Mouse (Mus musculus) CH12.LX (cell line): Measurements from ENCODE around the gene Tnik. TPM values are rescaled to one million over a fixed set of nuclear protein-coding genes. Genes with fewer than 3 reads are reported as not detected.

Source experiments
- DNase-seq: peaks from one replicate; pipeline ENCODE4 v3.0.0-alpha.2; 2013; ENCODE audit errors: extremely low read depth
- H3K27ac ChIP-seq: 2 replicates; pipeline ENCODE4 v1.5.1; 2012; ENCODE audit warnings: low read depth, mild to moderate bottlenecking, control low read depth, moderate library complexity; ENCODE audit not compliant: insufficient read depth
- H3K27me3 ChIP-seq: replicated peaks from 2 replicates; pipeline ENCODE3; 2012; ENCODE audit warnings: inconsistent platforms
- H3K36me3 ChIP-seq, 2 experiments: replicated peaks in 1 of 2; 2 replicates each; pipeline versions ENCODE3 to v1.6.1; 2012; ENCODE audit warnings: inconsistent platforms in 1 of 2, low read length in 1 of 2, mild to moderate bottlenecking in 1 of 2, mixed read lengths in 1 of 2, moderate library complexity in 1 of 2; ENCODE audit not compliant: control insufficient read depth in 1 of 2, insufficient read depth in 1 of 2
- H3K4me1 ChIP-seq, 2 experiments: 2 replicates each; pipeline ENCODE4 v1.6.1; 2012; ENCODE audit warnings: inconsistent platforms in 1 of 2, moderate library complexity in 1 of 2; ENCODE audit not compliant: insufficient read depth in 2 of 2, control insufficient read depth in 1 of 2
- H3K4me2 ChIP-seq: 2 replicates; pipeline ENCODE4 v1.6.1; 2012; ENCODE audit warnings: low read depth, mild to moderate bottlenecking, control low read depth; ENCODE audit not compliant: poor library complexity, insufficient read depth, severe bottlenecking
- H3K4me3 ChIP-seq, 3 experiments: fragments of 150-350 bp in 1 of 3; sonication (generic) in 1 of 3; replicated peaks in 1 of 3; 2 replicates each; pipeline versions ENCODE3 to v1.5.1; 2011 to 2012; ENCODE audit warnings: low read depth in 2 of 3, low read length in 2 of 3, mild to moderate bottlenecking in 2 of 3, moderate library complexity in 2 of 3, control low read depth in 1 of 3, improper control_type of control experiment in 1 of 3, inconsistent platforms in 1 of 3, mixed read lengths in 1 of 3; ENCODE audit not compliant: poor library complexity in 1 of 3
- H3K79me2 ChIP-seq: replicated peaks from 2 replicates; pipeline ENCODE4 v1.6.1; 2012; ENCODE audit warnings: mild to moderate bottlenecking, moderate library complexity; ENCODE audit not compliant: control insufficient read depth, poor library complexity, insufficient read depth, severe bottlenecking; ENCODE audit errors: extremely low read depth
- H3K9ac ChIP-seq: 2 replicates; pipeline ENCODE4 v1.6.1; 2012; ENCODE audit warnings: low read depth, mild to moderate bottlenecking, control low read depth, moderate library complexity; ENCODE audit not compliant: insufficient read depth
- H3K9me3 ChIP-seq: replicated peaks from 2 replicates; pipeline ENCODE3; 2012; ENCODE audit warnings: low read length, inconsistent platforms, mixed read lengths
- BHLHE40 ChIP-seq: IDR thresholded peaks from 2 replicates; pipeline ENCODE4 v1.6.1; 2011; ENCODE audit warnings: mild to moderate bottlenecking, low read depth, low read length, improper control_type of control experiment
- CHD1 ChIP-seq: IDR thresholded peaks from 2 replicates; pipeline ENCODE4 v1.6.1; 2012; ENCODE audit warnings: low read depth, low read length, improper control_type of control experiment, inconsistent platforms
- CTCF ChIP-seq, 2 experiments: IDR thresholded peaks in 1 of 2; conservative IDR thresholded peaks in 1 of 2; 2 replicates each; pipeline ENCODE4 v1.5.1; 2011 to 2012; ENCODE audit warnings: low read depth in 2 of 2, low read length in 2 of 2, improper control_type of control experiment in 1 of 2, inconsistent platforms in 1 of 2, mild to moderate bottlenecking in 1 of 2, moderate library complexity in 1 of 2
- E2F4 ChIP-seq: IDR thresholded peaks from 2 replicates; pipeline ENCODE4 v1.6.1; 2011; ENCODE audit warnings: low read depth, low read length, improper control_type of control experiment; ENCODE audit not compliant: insufficient replicate concordance
- ETS1 ChIP-seq: conservative IDR thresholded peaks from 2 replicates; pipeline ENCODE4 v1.6.1; 2012; ENCODE audit warnings: low read depth, mild to moderate bottlenecking, inconsistent platforms, low read length, improper control_type of control experiment, moderate library complexity
- GABPA ChIP-seq: IDR thresholded peaks from 2 replicates; pipeline ENCODE4 v1.6.1; 2012; ENCODE audit warnings: low read depth, low read length, improper control_type of control experiment, inconsistent platforms; ENCODE audit not compliant: insufficient replicate concordance
- HCFC1 ChIP-seq: IDR thresholded peaks from 2 replicates; pipeline ENCODE4 v1.6.1; 2012; ENCODE audit warnings: low read depth, mild to moderate bottlenecking, inconsistent platforms, low read length, improper control_type of control experiment
- MAX ChIP-seq: IDR thresholded peaks from 2 replicates; pipeline ENCODE4 v1.6.1; 2011; ENCODE audit warnings: low read length, improper control_type of control experiment
- MAZ ChIP-seq: IDR thresholded peaks from 2 replicates; pipeline ENCODE4 v1.6.1; 2012; ENCODE audit warnings: low read depth, mild to moderate bottlenecking, inconsistent platforms, low read length, improper control_type of control experiment, moderate library complexity
- PAX5 ChIP-seq: IDR thresholded peaks from 2 replicates; pipeline ENCODE4 v1.6.1; 2012; ENCODE audit warnings: low read length, inconsistent platforms, mixed read lengths
- POLR2A ChIP-seq: IDR thresholded peaks from 2 replicates; pipeline ENCODE4 v1.6.1; 2011; ENCODE audit warnings: low read depth, mild to moderate bottlenecking, improper control_type of control experiment, low read length
- POLR2AphosphoS2 ChIP-seq: IDR thresholded peaks from 2 replicates; pipeline ENCODE4 v1.6.1; 2011; ENCODE audit warnings: low read depth, low read length, improper control_type of control experiment
- TCF12 ChIP-seq: IDR thresholded peaks from 2 replicates; pipeline ENCODE4 v1.6.1; 2014; ENCODE audit warnings: low read depth, mild to moderate bottlenecking, inconsistent platforms, low read length, improper control_type of control experiment
- USF1 ChIP-seq: IDR thresholded peaks from 2 replicates; pipeline ENCODE4 v1.6.1; 2014; ENCODE audit warnings: low read depth, mild to moderate bottlenecking, inconsistent platforms, low read length, improper control_type of control experiment
- USF2 ChIP-seq: conservative IDR thresholded peaks from 2 replicates; pipeline ENCODE4 v1.6.1; 2011; ENCODE audit warnings: low read depth, low read length, improper control_type of control experiment
- ZC3H11A ChIP-seq: IDR thresholded peaks from 2 replicates; pipeline ENCODE4 v1.6.1; 2012; ENCODE audit warnings: low read depth, mild to moderate bottlenecking, inconsistent platforms, low read length, improper control_type of control experiment
- ZMIZ1 ChIP-seq: IDR thresholded peaks from 2 replicates; pipeline ENCODE4 v1.6.1; 2012; ENCODE audit warnings: low read depth, mild to moderate bottlenecking, inconsistent platforms, low read length, improper control_type of control experiment
- ZNF384 ChIP-seq: IDR thresholded peaks from 2 replicates; pipeline ENCODE4 v1.6.1; 2012; ENCODE audit warnings: low read depth, low read length, improper control_type of control experiment, inconsistent platforms
- dilution Hi-C: fragments of 300-500 bp; cut with MboI; formaldehyde crosslinking; loops from 2 replicates; pipeline ENCODE4 v1.14.3; 2020; ENCODE audit warnings: low sequenced_read_pairs; ENCODE audit not compliant: extremely low pct_unique_long_range_greater_than_20kb, extremely low pct_ligation_motif_present
- in situ Hi-C: fragments of 300-500 bp; cut with MboI; formaldehyde crosslinking; loops from 3 replicates; pipeline ENCODE4 v1.14.3; 2019; ENCODE audit warnings: low sequenced_read_pairs, low pct_ligation_motif_present, low pct_unique_long_range_greater_than_20kb, mixed read lengths
- polyA plus RNA-seq: library from polyadenylated mRNA; unstranded; fragments of >175 nt; gene quantifications from 2 replicates; pipeline ENCODE4 v1.2.1, GENCODE M21; 2012; ENCODE audit warnings: low read depth; ENCODE audit not compliant: insufficient read length
- total RNA-seq, 2 experiments: library from RNA; depleted of rRNA; stranded (reverse); fragments of 300-350 nt in 1 of 2; fragments of >200 nt in 1 of 2; gene quantifications; 2 replicates each; pipeline ENCODE4 v1.2.3; 2012 to 2014

Gene Tnik
- total and polyA plus RNA-seq, 3 experiments = 0.08 TPM; not detected in 2

GRCm38 (mm10) chr3:28695608-28696007 lies 432.6 kb downstream of the Tnik start:
- Histone ChIP-seq H3K4me3 (no peak overlapping the region), H3K9me3 (peaks cover 67% of the 10 kb centered on the region), H3K27me3 (no peaks in the 10 kb centered on the region), H3K9ac (no peak overlapping the region), H3K27ac (no peak overlapping the region), H3K4me1 (no peaks in the 10 kb centered on the region), H3K4me2 (no peak overlapping the region), H3K79me2 (no peaks in the 10 kb centered on the region), H3K36me3 (no peaks in the 10 kb centered on the region)
- dilution Hi-C loops (no loop called here), in situ Hi-C loops (no loop called here)
- no peak for DNase-seq
- no peak for TF ChIP-seq ETS1
- no peak for TF ChIP-seq PAX5
- no peak for TF ChIP-seq E2F4
- TF ChIP-seq CHD1 = no peak
- TF ChIP-seq USF2 = no peak
- TF ChIP-seq ZNF384 = no peak
- no peak for TF ChIP-seq GABPA
- TF ChIP-seq USF1 = no peak
- TF ChIP-seq TCF12 = no peak
- TF ChIP-seq CTCF (conservative IDR thresholded peaks at IDR 0.05 in 1 of 2, IDR thresholded peaks at IDR 0.05 in 1 of 2; ENCODE audit: low read depth in 2 of 2, low read length in 2 of 2) = no peak
- no peak for TF ChIP-seq POLR2AphosphoS2
- TF ChIP-seq ZC3H11A = no peak
- TF ChIP-seq MAZ = no peak
- no peak for TF ChIP-seq ZMIZ1
- no peak for TF ChIP-seq HCFC1
- TF ChIP-seq MAX = no peak
- TF ChIP-seq BHLHE40 = no peak

- Histone ChIP-seq H3K9me3 (peaks cover 70% of the 10 kb centered on the region), H3K9ac (no peak overlapping the region), H3K4me3 (no peak overlapping the region), H3K4me1 (no peaks in the 10 kb centered on the region), H3K36me3 (no peaks in the 10 kb centered on the region), H3K27me3 (no peaks in the 10 kb centered on the region), H3K4me2 (no peak overlapping the region), H3K27ac (no peak overlapping the region), H3K79me2 (no peaks in the 10 kb centered on the region)
- dilution Hi-C loops = no loop called here
- TF ChIP-seq CHD1 (no peak), POLR2A (no peak)
- no peak for DNase-seq
- in situ Hi-C loops = no loop called here
Observed at GRCm38 (mm10) chr3:28696162-28696561, 433.1 kb downstream of the Tnik start.
